Mouse (Mus musculus) thymus, adult 2 months (tissue): ENCODE data around the gene Hmcn2. TPM values are rescaled to one million over a fixed set of nuclear protein-coding genes. Genes with fewer than 3 reads are reported as not detected.

Source experiments
- DNase-seq: peaks from one replicate; pipeline ENCODE4 v3.0.0; 2021
- H3K27ac ChIP-seq: fragments of 200-500 bp; 2 replicates; pipeline ENCODE4 v1.5.1; 2012; ENCODE audit warnings: low read length, control low read depth; ENCODE audit not compliant: control insufficient read depth, insufficient read depth
- H3K27me3 ChIP-seq: fragments of 200-500 bp; 2 replicates; pipeline ENCODE4 v1.6.1; 2012; ENCODE audit warnings: mild to moderate bottlenecking, low read length, moderate library complexity, mixed read lengths; ENCODE audit not compliant: control insufficient read depth, insufficient read depth
- H3K36me3 ChIP-seq: fragments of 200-500 bp; 2 replicates; pipeline ENCODE4 v1.6.1; 2012; ENCODE audit warnings: mild to moderate bottlenecking, low read length, moderate library complexity; ENCODE audit not compliant: control insufficient read depth, insufficient read depth
- H3K4me1 ChIP-seq: fragments of 200-500 bp; replicated peaks from 2 replicates; pipeline ENCODE4 v1.6.1; 2012; ENCODE audit warnings: low read length; ENCODE audit not compliant: control insufficient read depth, insufficient read depth
- H3K4me3 ChIP-seq: fragments of 200-500 bp; 2 replicates; pipeline ENCODE4 v1.5.1; 2012; ENCODE audit warnings: mild to moderate bottlenecking, low read length, control low read depth, moderate library complexity; ENCODE audit not compliant: control insufficient read depth, insufficient read depth
- CTCF ChIP-seq: fragments of 200-500 bp; IDR thresholded peaks from 2 replicates; pipeline ENCODE4 v1.5.1; 2012; ENCODE audit warnings: mild to moderate bottlenecking, control low read depth, low read length, moderate library complexity, borderline replicate concordance; ENCODE audit not compliant: control insufficient read depth, poor library complexity, insufficient read depth; ENCODE audit errors: extremely low read depth
- POLR2A ChIP-seq: fragments of 200-500 bp; IDR thresholded peaks from 2 replicates; pipeline ENCODE4 v1.6.1; 2012; ENCODE audit warnings: mild to moderate bottlenecking, low read length, control low read depth, moderate library complexity; ENCODE audit not compliant: control insufficient read depth, poor library complexity, insufficient read depth; ENCODE audit errors: extremely low read depth
- WGBS: fragments of 180-500 bp; shearing (Covaris S2); methylation state at CpG from one replicate; pipeline ENCODE4 v1.1.7; 2018; 5-methylcytosine and 5-hydroxymethylcytosine counted together
- polyA plus RNA-seq: library from polyadenylated mRNA; depleted of rRNA; stranded (reverse); fragments of >200 nt; gene quantifications from 2 replicates; pipeline ENCODE4 v1.2.3, GENCODE M21; 2012

Gene Hmcn2
- polyA plus RNA-seq, 1 experiment: 4.8 TPM

- Histone ChIP-seq H3K27me3 (no peaks in the 10 kb centered on the region), H3K27ac (no peak overlapping the region), H3K4me1 (peaks cover 39% of the 10 kb centered on the region)
Measured at GRCm38 (mm10) chr2:31453559-31454177, 139.5 kb downstream of the Hmcn2 start.

DNA sequence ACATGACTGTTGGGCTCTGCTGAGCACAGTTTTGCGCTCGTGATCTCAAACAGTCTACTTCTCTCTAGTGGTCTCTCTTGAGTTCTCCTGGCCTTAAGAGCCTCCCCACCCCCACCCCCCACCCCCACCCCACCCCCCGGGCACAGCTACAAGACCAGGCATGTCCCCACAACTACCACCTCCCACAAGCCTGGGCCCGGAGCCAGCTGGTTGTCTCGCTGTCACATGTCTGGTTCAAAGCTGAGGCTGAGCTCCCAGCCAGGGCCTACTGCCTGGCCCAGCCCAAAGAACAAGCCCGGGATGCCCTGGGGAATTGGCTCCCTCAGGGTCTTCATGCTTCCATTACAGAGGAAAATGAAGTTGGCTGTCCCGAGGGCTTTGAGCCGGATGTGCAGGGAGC lies 140.1 kb downstream of the Hmcn2 start:
- 36% methylated on average over 8 of the region's 8 CpGs for WGBS
- no peak for DNase-seq
- Histone ChIP-seq H3K4me3 (no peak overlapping the region), H3K4me1 (peaks cover 45% of the 10 kb centered on the region), H3K27ac (no peak overlapping the region), H3K36me3 (no peaks in the 10 kb centered on the region), H3K27me3 (no peaks in the 10 kb centered on the region)
- TF ChIP-seq POLR2A (no peak), CTCF (no peak)

More at GRCm38 (mm10) chr2:31453559-31454177, 139.5 kb downstream of the Hmcn2 start:
- Histone ChIP-seq H3K4me3 (no peak overlapping the region), H3K36me3 (no peaks in the 10 kb centered on the region)
- no peak for TF ChIP-seq CTCF
- TF ChIP-seq POLR2A: no peak
- WGBS: 76% methylated on average over 11 of the region's 11 CpGs
- no peak for DNase-seq

DNA sequence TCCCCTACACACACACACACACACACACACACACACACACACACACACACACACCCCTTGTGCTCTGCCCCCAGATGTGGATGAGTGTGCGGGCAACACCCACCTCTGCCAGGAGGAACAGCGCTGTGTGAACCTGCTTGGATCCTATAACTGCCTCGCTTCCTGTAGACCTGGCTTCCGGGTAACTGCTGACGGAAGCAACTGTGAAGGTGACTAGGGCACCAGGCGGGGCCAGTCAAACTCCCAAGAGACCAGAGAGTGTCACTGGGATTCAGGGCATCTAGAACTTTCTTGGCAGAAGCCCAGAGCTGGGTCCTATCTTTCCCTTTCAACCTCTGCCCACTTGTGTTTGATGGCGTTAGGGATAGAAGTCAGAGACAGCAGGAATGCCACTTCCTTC lies 141.2 kb downstream of the Hmcn2 start:
- Histone ChIP-seq H3K36me3 (no peaks in the 10 kb centered on the region), H3K4me3 (peak overlapping the region; percentile 5; the same call in 1 of the 2 replicates), H3K27me3 (no peaks in the 10 kb centered on the region), H3K4me1 (peaks cover 55% of the 10 kb centered on the region), H3K27ac (no peak overlapping the region)
- WGBS: 82% methylated on average over 7 of the region's 7 CpGs
- DNase-seq: no peak
- no peak for TF ChIP-seq POLR2A
- no peak for TF ChIP-seq CTCF

DNA sequence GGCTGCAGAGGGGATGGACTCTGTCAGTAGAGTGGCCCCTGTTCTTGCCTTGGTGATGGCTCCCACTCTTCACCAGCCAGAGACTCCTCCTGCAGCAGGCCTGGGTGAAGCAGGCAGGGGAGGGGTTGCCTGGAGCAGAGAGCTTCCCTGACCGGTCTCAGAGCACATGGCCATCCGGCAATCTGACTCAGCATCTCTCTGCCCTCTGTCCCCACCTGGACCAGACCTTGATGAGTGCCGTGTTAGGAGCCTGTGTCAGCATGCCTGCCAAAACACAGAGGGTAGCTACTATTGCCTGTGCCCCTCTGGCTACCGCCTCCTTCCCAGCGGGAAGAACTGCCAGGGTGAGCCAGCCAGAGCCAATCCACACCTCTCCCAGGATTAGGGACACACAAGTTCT lies 144.2 kb downstream of the Hmcn2 start:
- no peak overlapping the region for H3K27ac ChIP-seq
- H3K4me1 ChIP-seq: peaks cover 38% of the 10 kb centered on the region
- WGBS: 90% methylated on average over 5 of the region's 5 CpGs
- no peak overlapping the region for H3K4me3 ChIP-seq
- H3K36me3 ChIP-seq: no peaks in the 10 kb centered on the region
- TF ChIP-seq POLR2A (no peak), CTCF (no peak)
- DNase-seq: no peak
- H3K27me3 ChIP-seq: no peaks in the 10 kb centered on the region

DNA sequence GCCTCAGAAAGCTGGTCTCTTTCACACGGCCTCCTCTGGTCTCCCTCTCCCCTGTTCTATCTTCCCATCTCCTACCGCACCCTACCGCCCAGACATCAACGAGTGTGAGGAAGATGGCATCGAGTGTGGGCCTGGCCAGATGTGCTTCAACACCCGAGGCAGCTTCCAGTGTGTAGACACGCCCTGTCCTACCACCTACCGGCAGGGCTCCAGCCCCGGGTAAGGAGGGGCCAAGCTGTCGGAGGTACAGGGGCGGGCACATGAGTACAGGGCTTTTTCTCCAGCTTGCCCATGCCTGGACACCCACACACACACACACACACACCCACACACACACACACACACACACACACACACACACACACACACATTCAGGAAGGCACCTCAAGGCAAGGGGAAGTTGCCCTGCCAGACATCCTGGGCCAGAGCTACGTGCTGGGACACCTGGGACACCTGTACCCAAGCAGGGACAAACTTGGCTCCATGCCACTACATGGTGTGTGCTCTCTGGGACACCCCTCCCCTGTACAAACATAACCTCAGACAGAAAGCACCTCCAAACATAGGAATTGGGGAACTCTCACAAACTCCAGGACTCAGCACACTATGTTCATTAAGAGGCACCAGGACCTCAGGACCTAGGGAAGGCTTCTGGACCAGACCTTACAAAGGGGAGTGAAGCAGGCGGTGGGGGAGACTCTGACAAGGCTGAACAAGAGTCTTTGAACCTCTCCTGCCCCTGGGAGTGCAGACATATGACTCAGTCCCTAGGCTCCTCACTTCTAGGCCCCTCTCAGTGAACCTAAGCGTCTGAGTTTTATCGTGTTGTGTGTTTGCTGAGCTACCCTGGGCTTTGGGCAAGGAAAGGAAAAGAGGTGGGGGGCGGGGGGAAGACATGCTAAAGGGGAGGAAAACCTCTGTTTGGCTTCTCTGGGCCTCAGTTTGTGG lies 145.0 kb downstream of the Hmcn2 start:
- no peaks in the 10 kb centered on the region for H3K36me3 ChIP-seq
- 19% methylated on average over 16 of the region's 16 CpGs for WGBS
- H3K27me3 ChIP-seq: no peaks in the 10 kb centered on the region
- H3K4me3 ChIP-seq: no peak overlapping the region
- no peak for DNase-seq
- H3K4me1 ChIP-seq: peaks cover 35% of the 10 kb centered on the region
- H3K27ac ChIP-seq: no peak overlapping the region
- TF ChIP-seq CTCF: no peak
- TF ChIP-seq POLR2A: no peak

- H3K4me1 ChIP-seq: peaks cover 26% of the 10 kb centered on the region
- peak; percentile 74 for DNase-seq
- 5% methylated on average over 48 of the region's 48 CpGs for WGBS
- no peaks in the 10 kb centered on the region for H3K27me3 ChIP-seq
- no peaks in the 10 kb centered on the region for H3K36me3 ChIP-seq
- H3K27ac ChIP-seq: no peak overlapping the region
- no peak for TF ChIP-seq POLR2A
- TF ChIP-seq CTCF: peak; percentile 98
- H3K4me3 ChIP-seq: peak overlapping the region; percentile 55
Measured at GRCm38 (mm10) chr2:31460025-31460571, 145.9 kb downstream of the Hmcn2 start.
